Mouse (Mus musculus) hindbrain, embryonic 11.5 days (tissue): Measurements from ENCODE around the gene Palm2. TPM values are rescaled to one million over a fixed set of nuclear protein-coding genes. Genes with fewer than 3 reads are reported as not detected.

Experiments used
- ATAC-seq: fragments of 200-750 bp; cut with Nextera tagmentation; 2 replicates; pipeline ENCODE4 v1.8.0; 2017; ENCODE audit warnings: mild to moderate bottlenecking, moderate TSS enrichment, moderate library complexity; ENCODE audit not compliant: low FRiP score
- DNase-seq: peaks from one replicate; pipeline ENCODE4 v3.0.0-alpha.2; 2015; ENCODE audit warnings: low spot score
- H3K27ac ChIP-seq: fragments of 300-500 bp; sonication (generic); 2 replicates; pipeline ENCODE4 v1.5.1; 2014; ENCODE audit warnings: mild to moderate bottlenecking, low read depth, low read length
- H3K27me3 ChIP-seq: fragments of 300-500 bp; sonication (generic); 2 replicates; pipeline ENCODE4 v1.6.1; 2014; ENCODE audit warnings: mild to moderate bottlenecking, low read length, moderate library complexity, mixed read lengths; ENCODE audit not compliant: control insufficient read depth, insufficient read depth
- H3K36me3 ChIP-seq: fragments of 300-500 bp; sonication (generic); 2 replicates; pipeline ENCODE4 v1.6.1; 2014; ENCODE audit warnings: mild to moderate bottlenecking, low read length, moderate library complexity, mixed read lengths; ENCODE audit not compliant: control insufficient read depth, insufficient read depth
- H3K4me1 ChIP-seq: fragments of 300-500 bp; sonication (generic); replicated peaks from 2 replicates; pipeline ENCODE4 v1.6.1; 2014; ENCODE audit warnings: low read length, mixed read lengths; ENCODE audit not compliant: control insufficient read depth, insufficient read depth
- H3K4me2 ChIP-seq: fragments of 300-500 bp; sonication (generic); replicated peaks from 2 replicates; pipeline ENCODE4 v1.6.1; 2014; ENCODE audit warnings: mild to moderate bottlenecking, low read depth, low read length
- H3K4me3 ChIP-seq: fragments of 300-500 bp; sonication (generic); 2 replicates; pipeline ENCODE4 v1.5.1; 2014; ENCODE audit warnings: low read depth, low read length
- H3K9ac ChIP-seq: fragments of 300-500 bp; sonication (generic); 2 replicates; pipeline ENCODE4 v1.6.1; 2014; ENCODE audit warnings: low read depth, low read length
- H3K9me3 ChIP-seq: fragments of 300-500 bp; sonication (generic); 2 replicates; pipeline ENCODE4 v1.6.1; 2016; ENCODE audit warnings: low read length; ENCODE audit not compliant: control insufficient read depth
- WGBS: fragments of 180-500 bp; shearing (Covaris S2); extraction: QIAGEN DNeasy Blood & Tissue Kit; methylation state at CpG from one replicate; pipeline ENCODE4 v1.1.7; 2014; 5-methylcytosine and 5-hydroxymethylcytosine counted together
- polyA plus RNA-seq: library from polyadenylated mRNA; unstranded; fragments of >200 nt; fragmentation: Nextera tagmentation; extraction: Ambion mirVana; gene quantifications from 2 replicates; pipeline ENCODE4 v1.2.1, GENCODE M21; 2014

Gene Palm2
- polyA plus RNA-seq, 1 experiment from 2014 or later, result 3.6 TPM

DNA sequence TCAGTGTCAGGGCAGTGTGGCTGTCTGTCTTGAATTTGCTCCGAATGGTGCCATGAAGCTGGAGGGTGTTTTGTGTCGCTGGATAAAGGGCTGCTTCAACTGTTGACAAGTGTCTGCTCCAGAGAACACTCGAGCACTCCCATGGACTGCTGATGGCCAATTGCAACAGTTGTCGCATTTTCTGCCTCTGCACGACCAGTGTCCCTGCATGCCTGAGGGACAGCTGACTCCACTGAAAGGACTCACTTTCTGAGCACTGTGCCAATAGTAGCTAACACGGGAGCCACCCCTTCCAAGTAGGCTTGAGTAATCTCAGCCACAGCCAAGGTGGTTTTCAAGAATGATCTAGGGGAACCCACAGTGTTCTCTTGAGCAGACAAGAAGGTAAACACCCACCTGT, 135.7 kb downstream of the Palm2 start:
- Histone ChIP-seq H3K4me1 (peaks cover 3% of the 10 kb centered on the region; the same call in 1 of the 2 replicates), H3K4me3 (no peak overlapping the region), H3K9me3 (no peaks in the 10 kb centered on the region), H3K27me3 (no peaks in the 10 kb centered on the region), H3K36me3 (no peaks in the 10 kb centered on the region), H3K27ac (no peak overlapping the region), H3K4me2 (no peak overlapping the region), H3K9ac (no peak overlapping the region)
- DNase-seq (no peak), ATAC-seq (no peak)
- 67% methylated on average over 6 of the region's 6 CpGs for WGBS

DNA sequence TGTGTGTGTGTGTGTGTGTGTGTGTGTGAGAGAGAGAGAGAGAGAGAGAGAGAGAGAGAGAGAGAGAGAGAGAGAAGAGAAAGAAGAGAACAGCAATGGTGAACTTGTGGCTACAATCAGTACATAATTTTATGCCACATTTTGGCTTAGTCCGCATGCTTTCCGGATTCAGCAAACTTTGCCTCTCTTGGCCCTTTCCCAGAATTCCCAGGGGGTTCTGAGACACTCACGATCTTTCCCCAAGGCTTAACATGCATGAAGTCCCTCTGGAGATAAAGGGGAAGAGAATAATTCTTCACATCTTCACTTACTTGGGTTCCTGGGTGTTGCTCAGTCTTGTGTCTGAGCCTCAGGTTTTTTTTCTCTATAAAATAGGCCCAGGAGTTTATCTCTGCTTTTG, 136.2 kb downstream of the Palm2 start:
- Histone ChIP-seq H3K9ac (no peak overlapping the region), H3K4me1 (peaks cover 3% of the 10 kb centered on the region; the same call in 1 of the 2 replicates), H3K36me3 (no peaks in the 10 kb centered on the region), H3K4me2 (no peak overlapping the region), H3K9me3 (no peaks in the 10 kb centered on the region), H3K27me3 (no peaks in the 10 kb centered on the region), H3K27ac (no peak overlapping the region), H3K4me3 (no peak overlapping the region)
- WGBS, result 74% methylated on average over 3 of the region's 3 CpGs
- ATAC-seq (no peak), DNase-seq (no peak)

DNA sequence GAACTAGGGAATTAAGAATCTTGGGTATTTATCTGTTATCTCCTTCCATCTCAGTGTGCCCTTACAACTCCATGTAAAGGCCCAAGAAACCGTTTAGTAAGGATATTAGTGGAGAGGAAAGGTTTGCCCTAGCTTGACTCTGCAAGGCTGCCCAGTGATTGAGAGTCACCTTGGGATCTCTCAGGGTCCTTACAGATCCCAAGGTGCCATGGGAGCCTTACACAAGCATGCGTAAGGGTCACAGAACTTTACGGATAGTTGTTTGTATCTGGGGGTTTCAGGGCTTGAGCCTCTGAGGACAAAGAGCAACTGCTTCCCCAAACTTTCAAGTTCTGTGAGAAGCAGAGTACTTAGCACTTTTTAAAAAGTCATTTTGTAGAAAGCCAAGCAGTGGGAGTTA, 140.1 kb downstream of the Palm2 start:
- H3K27ac ChIP-seq, result no peak overlapping the region
- no peak overlapping the region for H3K4me2 ChIP-seq
- no peak overlapping the region for H3K4me3 ChIP-seq
- no peak for DNase-seq
- ATAC-seq, result no peak
- H3K4me1 ChIP-seq, result no peaks in the 10 kb centered on the region
- H3K27me3 ChIP-seq, result no peaks in the 10 kb centered on the region
- no peak overlapping the region for H3K9ac ChIP-seq
- H3K9me3 ChIP-seq, result no peaks in the 10 kb centered on the region
- no peaks in the 10 kb centered on the region for H3K36me3 ChIP-seq
- 94% methylated on average over 3 of the region's 3 CpGs for WGBS

DNA sequence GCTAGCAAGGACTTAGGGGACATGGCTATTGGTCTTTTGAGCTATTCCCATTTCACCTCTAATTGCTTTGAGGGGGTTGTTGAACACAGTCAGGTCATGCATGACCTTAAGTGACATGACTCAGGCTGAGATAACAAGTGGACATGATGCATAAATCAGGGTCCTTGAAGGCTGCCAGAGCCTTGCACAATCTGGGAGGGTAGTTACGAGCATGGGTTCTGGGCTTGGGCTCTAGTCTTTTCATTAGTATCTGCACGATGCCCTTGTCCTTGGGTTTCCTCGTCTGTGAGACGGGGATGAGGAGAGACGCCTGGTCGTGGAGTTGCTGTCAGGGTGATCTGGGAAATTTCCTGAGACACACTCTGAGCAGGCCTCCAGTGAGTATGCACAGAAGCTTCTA, 140.6 kb downstream of the Palm2 start:
- Histone ChIP-seq H3K9me3 (no peaks in the 10 kb centered on the region), H3K27ac (no peak overlapping the region), H3K36me3 (no peaks in the 10 kb centered on the region), H3K9ac (no peak overlapping the region), H3K27me3 (no peaks in the 10 kb centered on the region), H3K4me3 (no peak overlapping the region), H3K4me2 (no peak overlapping the region), H3K4me1 (no peaks in the 10 kb centered on the region)
- no peak for DNase-seq
- ATAC-seq, result no peak
- 90% methylated on average over 6 of the region's 6 CpGs for WGBS

DNA sequence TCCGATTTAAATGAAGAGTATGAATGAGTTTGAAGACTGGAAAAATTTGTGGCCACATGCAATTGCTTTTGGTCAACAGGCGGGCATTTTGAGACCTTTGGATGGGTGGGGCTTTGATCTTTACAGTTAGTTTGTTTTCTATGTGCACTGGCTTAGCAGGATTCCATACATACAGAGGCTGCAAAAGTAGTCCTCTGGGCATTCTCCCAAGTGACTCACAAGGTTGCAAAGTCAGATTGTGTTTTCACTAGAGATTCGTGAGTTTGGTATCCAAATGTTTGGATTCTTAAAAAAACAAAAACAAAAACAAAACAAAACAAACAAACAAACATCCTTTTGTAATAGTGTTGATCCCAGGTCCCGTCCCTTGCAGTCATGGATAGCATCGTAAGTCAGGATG, 141.6 kb downstream of the Palm2 start:
- Histone ChIP-seq H3K9me3 (no peaks in the 10 kb centered on the region), H3K4me1 (no peaks in the 10 kb centered on the region), H3K4me3 (no peak overlapping the region), H3K36me3 (no peaks in the 10 kb centered on the region), H3K9ac (no peak overlapping the region), H3K4me2 (no peak overlapping the region), H3K27ac (no peak overlapping the region), H3K27me3 (no peaks in the 10 kb centered on the region)
- DNase-seq, result no peak
- no peak for ATAC-seq
- 82% methylated on average over 5 of the region's 5 CpGs for WGBS

DNA sequence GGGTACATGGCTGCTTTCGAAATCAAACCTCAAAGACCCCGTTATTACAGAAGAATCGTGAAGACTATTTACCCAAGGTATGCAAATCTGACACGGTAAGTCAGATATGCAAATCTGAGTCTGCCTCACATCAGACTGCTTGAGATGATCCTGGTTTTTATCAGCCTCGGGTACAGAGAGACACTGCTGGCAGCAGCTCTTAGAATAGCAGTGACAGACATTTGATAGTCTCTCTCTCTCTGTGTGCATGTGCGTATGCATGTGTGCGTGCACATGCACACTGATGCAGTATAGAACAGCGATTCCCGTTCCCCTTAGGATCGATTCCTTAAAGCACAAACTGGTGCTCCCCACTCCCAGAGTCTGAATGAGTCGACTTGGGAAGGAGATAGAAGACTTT, 142.0 kb downstream of the Palm2 start:
- ATAC-seq, result no peak

DNA sequence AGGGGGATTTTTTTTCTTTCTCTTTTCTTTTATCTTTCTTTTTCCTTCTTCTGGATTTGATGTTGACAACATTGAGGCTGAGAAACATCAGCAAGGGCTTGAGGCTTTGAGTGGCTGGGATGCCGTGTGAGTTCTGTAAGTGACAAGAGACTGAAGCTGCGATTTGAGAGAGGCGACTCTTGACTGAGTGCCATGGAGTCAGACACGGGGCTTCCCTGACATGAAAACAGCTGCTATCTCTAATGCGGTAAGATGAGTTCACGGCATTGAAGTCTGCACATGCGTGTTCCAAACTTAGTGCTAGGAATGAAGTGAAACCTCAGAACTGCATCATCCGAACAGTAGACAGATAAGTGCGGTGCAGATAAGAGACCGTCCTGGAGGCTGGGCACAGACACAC, 145.6 kb downstream of the Palm2 start:
- Histone ChIP-seq H3K27me3 (no peaks in the 10 kb centered on the region), H3K4me3 (no peak overlapping the region), H3K27ac (no peak overlapping the region), H3K9ac (no peak overlapping the region), H3K9me3 (no peaks in the 10 kb centered on the region), H3K4me1 (no peaks in the 10 kb centered on the region), H3K4me2 (no peak overlapping the region), H3K36me3 (no peaks in the 10 kb centered on the region)
- ATAC-seq, result no peak
- DNase-seq, result no peak
- 86% methylated on average over 10 of the region's 10 CpGs for WGBS

More for the DNA sequence above, 142.0 kb downstream of the Palm2 start:
- no peak overlapping the region for H3K27ac ChIP-seq
- H3K4me2 ChIP-seq, result no peak overlapping the region
- 90% methylated on average over 11 of the region's 11 CpGs for WGBS
- H3K9me3 ChIP-seq, result no peaks in the 10 kb centered on the region
- no peaks in the 10 kb centered on the region for H3K36me3 ChIP-seq
- H3K4me3 ChIP-seq, result no peak overlapping the region
- H3K4me1 ChIP-seq, result no peaks in the 10 kb centered on the region
- no peak for DNase-seq
- H3K27me3 ChIP-seq, result no peaks in the 10 kb centered on the region
- H3K9ac ChIP-seq, result no peak overlapping the region

DNA sequence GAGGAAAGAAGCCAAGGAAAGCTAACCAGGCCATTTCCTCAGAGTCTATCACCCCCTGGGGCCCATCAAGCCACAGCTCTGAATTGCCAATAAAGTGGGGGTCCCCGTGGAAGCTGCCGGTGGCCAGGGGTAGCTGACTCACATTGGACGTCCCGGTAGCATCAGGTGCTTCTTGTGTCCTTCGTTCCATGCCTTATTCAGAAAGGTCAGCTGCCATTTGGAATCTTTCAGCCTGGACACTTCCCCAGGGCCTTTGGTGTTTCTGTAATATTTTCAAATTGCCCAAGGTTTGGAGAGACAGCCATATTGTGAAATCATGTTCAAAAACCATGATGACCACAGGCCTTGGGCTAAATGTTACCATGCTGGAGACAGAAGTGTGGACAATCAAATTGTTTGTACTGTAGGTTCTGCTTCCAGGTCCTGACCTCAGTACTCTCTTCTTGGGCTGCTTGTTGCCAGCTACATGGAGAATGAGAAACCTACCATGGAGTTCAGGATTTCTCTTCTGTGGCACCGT, 151.3 kb downstream of the Palm2 start:
- no peaks in the 10 kb centered on the region for H3K36me3 ChIP-seq
- no peaks in the 10 kb centered on the region for H3K4me1 ChIP-seq
- no peak overlapping the region for H3K4me2 ChIP-seq
- WGBS, result 89% methylated on average over 6 of the region's 6 CpGs
- ATAC-seq (no peak), DNase-seq (no peak)
- H3K27ac ChIP-seq, result no peak overlapping the region
- H3K4me3 ChIP-seq, result no peak overlapping the region
- H3K27me3 ChIP-seq, result no peaks in the 10 kb centered on the region
- H3K9me3 ChIP-seq, result no peaks in the 10 kb centered on the region
- no peak overlapping the region for H3K9ac ChIP-seq

DNA sequence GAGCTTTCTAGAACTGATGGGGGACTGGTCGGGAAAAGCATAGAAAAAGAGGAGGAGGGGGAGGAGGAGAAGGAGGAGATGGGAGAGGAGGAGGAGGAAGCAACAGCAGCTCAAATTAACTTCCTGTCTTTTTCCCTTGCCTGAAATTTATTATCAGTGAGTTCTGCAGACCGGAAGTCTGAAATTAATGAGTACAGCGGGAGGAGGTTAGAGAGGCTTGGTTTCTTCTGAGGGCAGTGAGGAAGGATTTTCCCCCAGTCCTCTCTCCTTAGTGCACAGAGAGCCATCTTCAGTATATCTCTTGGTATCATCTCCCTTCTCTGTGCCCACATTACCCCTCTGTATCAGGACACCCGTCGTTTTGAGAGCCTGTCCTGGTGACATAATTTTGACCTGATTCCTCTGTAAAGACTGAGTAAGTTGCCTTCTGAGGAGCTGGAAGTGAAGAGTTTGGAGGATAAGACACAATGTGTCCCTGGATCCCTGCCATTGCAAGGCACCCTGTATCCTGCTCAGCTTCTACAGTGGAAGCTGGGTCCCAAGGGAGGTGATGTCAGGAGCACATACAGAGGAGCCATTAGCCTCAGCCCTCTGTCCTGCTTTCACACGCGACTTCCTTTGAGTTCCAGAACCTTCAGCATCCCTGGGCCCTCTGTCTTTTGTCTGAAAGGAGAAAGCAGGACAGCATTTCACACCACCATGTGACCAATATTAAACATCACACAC, 153.0 kb downstream of the Palm2 start:
- Histone ChIP-seq H3K4me2 (no peak overlapping the region), H3K36me3 (no peaks in the 10 kb centered on the region), H3K9ac (no peak overlapping the region), H3K27ac (no peak overlapping the region), H3K4me3 (no peak overlapping the region), H3K27me3 (no peaks in the 10 kb centered on the region), H3K4me1 (no peaks in the 10 kb centered on the region), H3K9me3 (no peaks in the 10 kb centered on the region)
- 82% methylated on average over 7 of the region's 7 CpGs for WGBS
- no peak for DNase-seq
- no peak for ATAC-seq
